Comparison of ENCODE assay signal across 11 mouse cellular contexts in genomic region chr1:162871701-162872311, GRCm38 (mm10). TPM values are rescaled to one million over a fixed set of nuclear protein-coding genes. Genes with fewer than 3 reads are reported as not detected.
DNase-seq lines count a peak whose midpoint lies in the region; ATAC-seq and TF ChIP-seq lines count a peak whose summit lies in the region.
"Had no signal": no experiment of that assay in that cellular context is flagged by ENCODE, and none has a peak within 500 bp of the region (broad histone marks: within the 10 kb centered on the region; RNA-seq: fewer than 3 reads in every experiment).

No protein-coding gene starts in this region.

- no peak for TF ChIP-seq CTCF in stomach, postnatal 0 days (IDR thresholded peaks at IDR 0.05; ENCODE audit: low read depth)

- no peak overlapping the region for H3K4me3 ChIP-seq in forebrain, embryonic 11.5 days (ENCODE audit: low read depth, low read length)
- no peak overlapping the region for H3K4me3 ChIP-seq in forebrain, embryonic 15.5 days
- H3K4me3 ChIP-seq in stomach, embryonic 14.5 days (ENCODE audit: low read depth, low read length), result no peak overlapping the region
- no peak overlapping the region for H3K4me3 ChIP-seq in stomach, postnatal 0 days (ENCODE audit: low read depth, low read length)
- H3K4me3 ChIP-seq: erythroblast, embryonic 14.5 days had no signal

- H3K4me1 ChIP-seq in forebrain, embryonic 11.5 days (replicated peaks; ENCODE audit: control insufficient read depth, insufficient read depth, low read length), result no peaks in the 10 kb centered on the region
- H3K4me1 ChIP-seq in forebrain, embryonic 15.5 days, result no peaks in the 10 kb centered on the region
- H3K4me1 ChIP-seq in stomach, embryonic 14.5 days (ENCODE audit: control insufficient read depth, insufficient read depth, low read length), result 0 out of 2 replicates have a peak, but pooled peaks cover 6% of the 10 kb centered on the region
- no peaks in the 10 kb centered on the region for H3K4me1 ChIP-seq in stomach, postnatal 0 days (replicated peaks; ENCODE audit: control insufficient read depth, insufficient read depth)

- H3K36me3 ChIP-seq in forebrain, embryonic 11.5 days (ENCODE audit: control insufficient read depth, insufficient read depth, low read length), result no peaks in the 10 kb centered on the region
- no peaks in the 10 kb centered on the region for H3K36me3 ChIP-seq in forebrain, embryonic 15.5 days
- no peaks in the 10 kb centered on the region for H3K36me3 ChIP-seq in stomach, embryonic 14.5 days (ENCODE audit: control insufficient read depth, insufficient read depth, low read length)
- no peaks in the 10 kb centered on the region for H3K36me3 ChIP-seq in stomach, postnatal 0 days (ENCODE audit: control insufficient read depth, insufficient read depth, low read length)

- no peak for ATAC-seq in forebrain, embryonic 11.5 days (replicated peaks; ENCODE audit: low FRiP score)
- no peak for ATAC-seq in forebrain, embryonic 15.5 days (replicated peaks)
- 0 out of 2 replicates have a peak, but pooled peaks have one; percentile 33 for ATAC-seq in stomach, embryonic 14.5 days (ENCODE audit: insufficient number of reproducible peaks, insufficient read depth, low FRiP score, low read depth)
- ATAC-seq in stomach, postnatal 0 days (ENCODE audit: low FRiP score, low TSS enrichment), result no peak

- no peak for TF ChIP-seq EP300 in stomach, postnatal 0 days (optimal IDR thresholded peaks at IDR 0.05)

- DNase-seq in forebrain, embryonic 11.5 days (ENCODE audit: low spot score), result peak; percentile 54
- no peak for DNase-seq in stomach, postnatal 0 days (ENCODE audit: low spot score)
- DNase-seq in kidney, postnatal 4 days, result peak; percentile 44 to 54
- DNase-seq in natural killer cell, adult 2 months (ENCODE audit: low spot score in 2 of 2), result no peak
- no peak for DNase-seq in thymus, postnatal 36 days
- DNase-seq in MN1 (ENCODE audit: low spot score), result no peak
- DNase-seq: right cerebral cortex, postnatal 4 days had no signal

- no peak overlapping the region for H3K9ac ChIP-seq in forebrain, embryonic 11.5 days (ENCODE audit: low read length)
- no peak overlapping the region for H3K9ac ChIP-seq in forebrain, embryonic 15.5 days (replicated peaks)
- no peak overlapping the region for H3K9ac ChIP-seq in stomach, embryonic 14.5 days (replicated peaks; ENCODE audit: low read depth, low read length)
- no peak overlapping the region for H3K9ac ChIP-seq in stomach, postnatal 0 days (ENCODE audit: low read length)

- 62% methylated on average over 9 of the region's 9 CpGs for WGBS in forebrain, embryonic 11.5 days
- WGBS in forebrain, embryonic 15.5 days, result 67% methylated on average over 9 of the region's 9 CpGs
- whole genome bisulfite sequencing in stomach, embryonic 14.5 days, result 29% methylated on average over 9 of the region's 9 CpGs
- WGBS in stomach, postnatal 0 days, result 32% methylated on average over 9 of the region's 9 CpGs

- H3K27ac ChIP-seq in forebrain, embryonic 11.5 days (ENCODE audit: low read depth, low read length), result no peak overlapping the region
- no peak overlapping the region for H3K27ac ChIP-seq in forebrain, embryonic 15.5 days (replicated peaks)
- peak overlapping the region; percentile 45; the same call in 1 of the 2 replicates for H3K27ac ChIP-seq in stomach, embryonic 14.5 days (ENCODE audit: low read length)
- no peak overlapping the region for H3K27ac ChIP-seq in stomach, postnatal 0 days (replicated peaks)
- H3K27ac ChIP-seq: macrophage had no signal

- no peak overlapping the region for H3K4me2 ChIP-seq in forebrain, embryonic 11.5 days (ENCODE audit: low read depth, low read length, severe bottlenecking)
- H3K4me2 ChIP-seq in forebrain, embryonic 15.5 days (replicated peaks), result no peak overlapping the region
- H3K4me2 ChIP-seq in stomach, embryonic 14.5 days (replicated peaks; ENCODE audit: low read depth, low read length), result no peak overlapping the region
- no peak overlapping the region for H3K4me2 ChIP-seq in stomach, postnatal 0 days (replicated peaks; ENCODE audit: low read depth)

- no peaks in the 10 kb centered on the region for H3K9me3 ChIP-seq in forebrain, embryonic 11.5 days (ENCODE audit: control insufficient read depth, low read length)
- H3K9me3 ChIP-seq in forebrain, embryonic 15.5 days, result no peaks in the 10 kb centered on the region
- H3K9me3 ChIP-seq in stomach, embryonic 14.5 days (ENCODE audit: control insufficient read depth, low read depth, low read length), result no peaks in the 10 kb centered on the region
- no peaks in the 10 kb centered on the region for H3K9me3 ChIP-seq in stomach, postnatal 0 days (ENCODE audit: control insufficient read depth, low read length)

- no peaks in the 10 kb centered on the region for H3K27me3 ChIP-seq in forebrain, embryonic 11.5 days (ENCODE audit: control insufficient read depth, insufficient read depth, low read length)
- no peaks in the 10 kb centered on the region for H3K27me3 ChIP-seq in forebrain, embryonic 15.5 days
- no peaks in the 10 kb centered on the region for H3K27me3 ChIP-seq in stomach, embryonic 14.5 days (ENCODE audit: control insufficient read depth, insufficient read depth, low read length)
- no peaks in the 10 kb centered on the region for H3K27me3 ChIP-seq in stomach, postnatal 0 days (ENCODE audit: control insufficient read depth, insufficient read depth, low read length)

RNA-seq across cellular contexts. Expression of gene Fmo1, which starts 5.4 kb away (rescaled TPM):
- 15.3 and 19.9 TPM in 2 replicates for polyA plus RNA-seq in forebrain, embryonic 11.5 days (2014; fragmentation: Nextera tagmentation; extraction: Ambion mirVana)
- polyA plus RNA-seq in forebrain, embryonic 15.5 days (2015; fragmentation: Nextera tagmentation; extraction: Ambion mirVana), result 15.3 and 16.1 TPM in 2 replicates
- polyA plus RNA-seq in stomach, embryonic 14.5 days (2014; fragmentation: Nextera tagmentation; extraction: Ambion mirVana), result 7.0 and 10.6 TPM in 2 replicates
- 14.7 and 18.3 TPM in 2 replicates for polyA plus RNA-seq in stomach, postnatal 0 days (2015; fragmentation: Nextera tagmentation; extraction: Ambion mirVana)
- polyA plus RNA-seq: erythroblast, embryonic 14.5 days; macrophage had no signal

RNA-seq across cellular contexts. Expression of gene Fmo2, which starts 26.7 kb away (rescaled TPM):
- 0.13 and 0.29 TPM in 2 replicates for polyA plus RNA-seq in forebrain, embryonic 11.5 days (2014; fragmentation: Nextera tagmentation; extraction: Ambion mirVana)
- polyA plus RNA-seq in forebrain, embryonic 15.5 days (2015; fragmentation: Nextera tagmentation; extraction: Ambion mirVana), result 0.14 TPM in 1 of 2 replicates, not detected in the other
- polyA plus RNA-seq in stomach, embryonic 14.5 days (2014; fragmentation: Nextera tagmentation; extraction: Ambion mirVana), result 1.4 and 2.6 TPM in 2 replicates
- polyA plus RNA-seq in stomach, postnatal 0 days (2015; fragmentation: Nextera tagmentation; extraction: Ambion mirVana), result 16.4 and 17.7 TPM in 2 replicates
- polyA plus RNA-seq: erythroblast, embryonic 14.5 days; macrophage had no signal

RNA-seq across cellular contexts. Expression of gene Fmo4, which starts 58.0 kb away (rescaled TPM):
- 0.37 and 0.71 TPM in 2 replicates for polyA plus RNA-seq in forebrain, embryonic 11.5 days (2014; fragmentation: Nextera tagmentation; extraction: Ambion mirVana)
- polyA plus RNA-seq in forebrain, embryonic 15.5 days (2015; fragmentation: Nextera tagmentation; extraction: Ambion mirVana), result 0.10 TPM in 1 of 2 replicates, not detected in the other
- polyA plus RNA-seq in stomach, embryonic 14.5 days (2014; fragmentation: Nextera tagmentation; extraction: Ambion mirVana), result 0.90 TPM in 1 of 2 replicates, not detected in the other
- 0.51 and 0.62 TPM in 2 replicates for polyA plus RNA-seq in stomach, postnatal 0 days (2015; fragmentation: Nextera tagmentation; extraction: Ambion mirVana)
- polyA plus RNA-seq: erythroblast, embryonic 14.5 days; macrophage had no signal

Comparison
In these comparisons a context has a peak if more than half of its experiments do, and no peak if none do; other contexts are left out.
1. DNase-seq: peak in forebrain, embryonic 11.5 days (single experiment) and kidney, postnatal 4 days (2 of 2); none in stomach, postnatal 0 days (single experiment), natural killer cell, adult 2 months (0 of 2), thymus, postnatal 36 days (0 of 2) and MN1 (single experiment).